Mouse (Mus musculus) MEL-GATA-1-ER (cell line): ENCODE results near the gene Nmnat2.
"Not testable (repeated sequence)": the region's sequence is repeated elsewhere in the genome, so short reads cannot be mapped to it uniquely, and the experiment has no call there.

Experiments
- DNase-seq: peaks from one replicate; pipeline ENCODE4 v3.0.0-alpha.2; 2012; ENCODE audit warnings: low read depth; ENCODE audit errors: extremely low read depth

The Nmnat2 gene

GRCm38 (mm10) chr1:153054112-153054821 is 99.5 kb downstream of the Nmnat2 start:
- no peak for DNase-seq

- no peak for DNase-seq
Observed at GRCm38 (mm10) chr1:153058290-153058689, 103.5 kb downstream of the Nmnat2 start.

GRCm38 (mm10) chr1:153059626-153060025 is 104.8 kb downstream of the Nmnat2 start:
- no peak for DNase-seq

- no peak for DNase-seq
Observed at GRCm38 (mm10) chr1:153062547-153062946, 107.8 kb downstream of the Nmnat2 start.

- DNase-seq = no peak
Observed at GRCm38 (mm10) chr1:153064784-153065390, 110.1 kb downstream of the Nmnat2 start.

- no peak for DNase-seq
Observed at GRCm38 (mm10) chr1:153065473-153066386, 110.9 kb downstream of the Nmnat2 start.

- DNase-seq = no peak
Observed at GRCm38 (mm10) chr1:153066387-153066781, 111.6 kb downstream of the Nmnat2 start.

- no peak for DNase-seq
Observed at GRCm38 (mm10) chr1:153071563-153071962, 116.8 kb downstream of the Nmnat2 start.

- no peak for DNase-seq
Observed at GRCm38 (mm10) chr1:153071995-153072394, 117.2 kb downstream of the Nmnat2 start.

- no peak for DNase-seq
Observed at GRCm38 (mm10) chr1:153072711-153073110, 117.9 kb downstream of the Nmnat2 start.

GRCm38 (mm10) chr1:153073441-153073840 is 118.6 kb downstream of the Nmnat2 start:
- DNase-seq = no peak

- no peak for DNase-seq
Observed at GRCm38 (mm10) chr1:153075087-153075736, 120.4 kb downstream of the Nmnat2 start.

GRCm38 (mm10) chr1:153075955-153076354 is 121.2 kb downstream of the Nmnat2 start:
- DNase-seq = no peak

- DNase-seq = not testable (repeated sequence)
Observed at GRCm38 (mm10) chr1:153083233-153083632, 128.4 kb downstream of the Nmnat2 start.

- no peak for DNase-seq
Observed at GRCm38 (mm10) chr1:153084191-153084590, 129.4 kb downstream of the Nmnat2 start.

- no peak for DNase-seq
Observed at GRCm38 (mm10) chr1:153085198-153085597, 130.4 kb downstream of the Nmnat2 start.

- no peak for DNase-seq
Observed at GRCm38 (mm10) chr1:153087771-153088170, 133.0 kb downstream of the Nmnat2 start.

- no peak for DNase-seq
Observed at GRCm38 (mm10) chr1:153090081-153090480, 135.3 kb downstream of the Nmnat2 start.

- DNase-seq = no peak
Observed at GRCm38 (mm10) chr1:153090807-153091206, 136.0 kb downstream of the Nmnat2 start.

- no peak for DNase-seq
Observed at GRCm38 (mm10) chr1:153091438-153092236, 136.8 kb downstream of the Nmnat2 start.
